Mouse (Mus musculus) hindbrain, embryonic 13.5 days (tissue): ENCODE results near the gene Lipc. TPM values are rescaled to one million over a fixed set of nuclear protein-coding genes. Genes with fewer than 3 reads are reported as not detected.
A peak's percentile ranks its signal among the peaks of the same experiment; 100 is the strongest.

ENCODE experiments used
- ATAC-seq: fragments of 200-750 bp; cut with Nextera tagmentation; 2 replicates; pipeline ENCODE4 v1.8.0; 2017; ENCODE audit warnings: moderate TSS enrichment; ENCODE audit not compliant: low FRiP score
- H3K27ac ChIP-seq: fragments of 300-500 bp; sonication (generic); 2 replicates; pipeline ENCODE4 v1.5.1; 2015; ENCODE audit warnings: inconsistent platforms, mild to moderate bottlenecking, moderate library complexity
- H3K27me3 ChIP-seq: fragments of 300-500 bp; sonication (generic); 2 replicates; pipeline ENCODE4 v1.6.1; 2015; ENCODE audit warnings: mild to moderate bottlenecking, inconsistent platforms
- H3K36me3 ChIP-seq: fragments of 300-500 bp; sonication (generic); 2 replicates; pipeline ENCODE4 v1.6.1; 2015; ENCODE audit warnings: mild to moderate bottlenecking, inconsistent platforms
- H3K4me1 ChIP-seq: fragments of 300-500 bp; sonication (generic); replicated peaks from 2 replicates; pipeline ENCODE4 v1.6.1; 2015; ENCODE audit warnings: inconsistent platforms
- H3K4me2 ChIP-seq: fragments of 300-500 bp; sonication (generic); 2 replicates; pipeline ENCODE4 v1.6.1; 2015; ENCODE audit warnings: inconsistent platforms, mild to moderate bottlenecking, moderate library complexity
- H3K4me3 ChIP-seq: fragments of 300-500 bp; sonication (generic); 2 replicates; pipeline ENCODE4 v1.5.1; 2015; ENCODE audit warnings: mild to moderate bottlenecking, inconsistent platforms
- H3K9ac ChIP-seq: fragments of 300-500 bp; sonication (generic); 2 replicates; pipeline ENCODE4 v1.6.1; 2015; ENCODE audit warnings: mild to moderate bottlenecking, inconsistent platforms
- H3K9me3 ChIP-seq: fragments of 300-500 bp; sonication (generic); 2 replicates; pipeline ENCODE4 v1.6.1; 2016; ENCODE audit warnings: inconsistent platforms
- WGBS: fragments of 180-500 bp; shearing (Covaris S2); methylation state at CpG from one replicate; pipeline ENCODE4 v1.1.7; 2015; 5-methylcytosine and 5-hydroxymethylcytosine counted together
- polyA plus RNA-seq: library from polyadenylated mRNA; unstranded; fragments of >200 nt; fragmentation: Nextera tagmentation; extraction: Ambion mirVana; gene quantifications from 2 replicates; pipeline ENCODE4 v1.2.1, GENCODE M21; 2015

The Lipc gene
- polyA plus RNA-seq, 1 experiment from 2014 or later = not detected

GRCm38 (mm10) chr9:70843270-70843669 is 108.8 kb downstream of the Lipc start:
- Histone ChIP-seq H3K4me1 (0 out of 2 replicates have a peak, but pooled peaks cover 9% of the 10 kb centered on the region), H3K9ac (no peak overlapping the region), H3K4me2 (no peak overlapping the region), H3K9me3 (no peaks in the 10 kb centered on the region), H3K27me3 (no peaks in the 10 kb centered on the region), H3K27ac (no peak overlapping the region), H3K36me3 (no peaks in the 10 kb centered on the region), H3K4me3 (no peak overlapping the region)
- ATAC-seq = no peak
- WGBS = 88% methylated on average over 4 of the region's 4 CpGs

- Histone ChIP-seq H3K4me2 (no peak overlapping the region), H3K9ac (no peak overlapping the region), H3K9me3 (no peaks in the 10 kb centered on the region), H3K36me3 (no peaks in the 10 kb centered on the region), H3K4me1 (0 out of 2 replicates have a peak, but pooled peaks cover 3% of the 10 kb centered on the region), H3K4me3 (no peak overlapping the region), H3K27ac (no peak overlapping the region), H3K27me3 (no peaks in the 10 kb centered on the region)
- 82% methylated on average over 4 of the region's 6 CpGs for WGBS
- no peak for ATAC-seq
These were observed 109.6 kb downstream of the Lipc start for GRCm38 (mm10) chr9:70842300-70842941.

DNA sequence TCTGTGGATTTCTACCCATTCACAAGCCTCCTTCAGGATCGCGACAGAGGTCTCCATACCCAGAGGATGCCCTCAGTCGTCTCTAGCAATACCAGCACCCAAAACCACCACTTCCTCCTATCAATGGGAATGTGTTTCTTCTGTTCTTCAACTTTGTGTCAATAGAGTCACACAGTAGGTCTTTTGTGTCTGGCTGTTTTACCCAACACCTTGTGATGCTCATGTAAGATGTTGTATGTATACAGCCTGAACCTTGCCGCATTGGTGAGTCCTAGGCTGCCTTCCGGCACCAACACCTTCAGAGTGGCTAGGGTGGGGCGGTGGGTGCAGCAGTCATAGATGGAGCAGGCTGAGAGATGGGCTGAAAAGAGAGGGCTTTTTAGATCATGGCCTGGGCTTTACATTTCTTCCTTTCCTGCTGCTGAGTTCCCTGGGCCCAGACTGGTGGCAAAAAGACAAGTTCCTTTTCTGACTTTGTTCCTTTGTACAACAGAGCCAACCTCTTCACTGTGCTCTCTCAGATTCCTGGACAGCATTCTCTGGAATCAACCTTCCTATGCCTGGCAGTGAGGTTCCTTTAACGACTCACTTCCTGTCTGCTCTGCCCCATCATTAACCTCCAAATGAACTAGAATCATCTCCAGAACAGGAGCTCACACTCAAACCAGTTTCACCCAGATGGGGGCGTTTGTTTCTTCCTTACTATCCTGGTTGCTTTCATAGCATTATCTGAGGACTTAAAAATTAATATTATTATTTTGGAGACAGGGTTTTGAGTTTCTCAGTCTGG is 110.4 kb downstream of the Lipc start:
- Histone ChIP-seq H3K4me3 (no peak overlapping the region), H3K9ac (no peak overlapping the region), H3K9me3 (no peaks in the 10 kb centered on the region), H3K27ac (no peak overlapping the region), H3K4me1 (0 out of 2 replicates have a peak, but pooled peaks cover 3% of the 10 kb centered on the region), H3K4me2 (no peak overlapping the region), H3K27me3 (no peaks in the 10 kb centered on the region), H3K36me3 (no peaks in the 10 kb centered on the region)
- WGBS = 87% methylated on average over 8 of the region's 8 CpGs
- ATAC-seq = no peak

DNA sequence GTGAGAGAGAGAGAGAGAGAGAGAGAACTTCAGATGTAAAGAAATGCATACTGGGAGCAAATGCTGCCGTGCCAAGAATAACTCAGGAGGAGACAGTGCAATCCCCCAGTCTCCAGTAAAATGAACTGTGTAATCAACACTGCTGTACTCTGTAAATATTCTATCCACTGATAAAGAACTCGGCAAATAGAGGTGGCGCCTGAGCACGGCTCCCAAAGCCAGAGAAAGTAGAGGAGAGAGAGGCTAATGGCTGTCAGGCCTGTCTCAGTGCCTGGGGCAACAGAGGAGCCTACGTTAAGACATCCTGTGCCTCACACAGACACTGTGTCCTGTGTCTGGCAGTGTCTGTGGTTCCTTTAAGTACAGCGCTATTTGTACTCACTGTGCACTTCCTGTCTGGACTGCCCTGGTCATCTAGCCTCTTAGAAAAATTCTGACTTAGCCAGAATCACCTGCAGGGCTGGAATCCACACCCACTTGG is 111.1 kb downstream of the Lipc start:
- no peaks in the 10 kb centered on the region for H3K36me3 ChIP-seq
- H3K4me1 ChIP-seq = 0 out of 2 replicates have a peak, but pooled peaks cover 3% of the 10 kb centered on the region
- WGBS = 65% methylated on average over 6 of the region's 6 CpGs
- no peak overlapping the region for H3K4me3 ChIP-seq
- no peaks in the 10 kb centered on the region for H3K27me3 ChIP-seq
- ATAC-seq = no peak
- H3K9me3 ChIP-seq = no peaks in the 10 kb centered on the region
- H3K27ac ChIP-seq = peak overlapping the region; percentile 9; the same call in 1 of the 2 replicates
- H3K9ac ChIP-seq = no peak overlapping the region
- no peak overlapping the region for H3K4me2 ChIP-seq

DNA sequence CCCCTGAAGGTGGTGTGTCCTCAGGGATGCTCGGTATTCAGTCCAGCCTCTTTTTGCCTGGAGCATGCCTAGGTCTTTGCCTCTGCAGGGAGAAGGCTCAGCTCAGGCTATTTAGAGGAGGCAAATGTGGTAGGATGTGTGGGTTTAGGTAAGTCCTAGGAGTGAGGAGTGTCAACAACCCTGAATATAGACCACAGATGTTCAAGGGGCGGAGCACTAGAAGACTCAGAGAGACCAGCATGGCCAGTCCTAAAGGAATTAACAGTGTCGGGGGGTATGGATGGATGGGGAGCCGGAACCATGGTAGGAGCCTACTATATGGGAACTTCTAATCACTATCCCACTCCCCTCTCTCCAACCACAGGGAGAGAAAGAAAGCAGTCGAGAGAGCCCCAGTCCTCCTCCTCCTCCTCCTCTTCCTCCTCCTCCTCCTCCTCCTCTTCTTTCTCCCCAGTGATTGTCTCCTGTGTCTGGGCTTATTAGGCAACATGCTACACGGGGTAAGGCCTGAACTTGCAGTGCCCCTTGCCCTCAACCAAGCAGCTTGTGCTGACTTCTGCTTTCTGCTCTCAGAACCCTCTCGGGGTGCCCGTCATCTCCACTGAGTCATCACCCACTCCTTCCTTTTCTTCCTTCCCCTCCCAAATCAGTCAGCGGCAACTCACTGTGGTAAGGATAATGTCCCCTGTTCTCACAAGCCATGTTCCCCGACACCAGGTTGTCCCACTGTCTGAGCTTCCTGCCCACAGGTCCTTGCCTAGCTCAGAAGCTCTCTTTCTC is 113.7 kb downstream of the Lipc start:
- H3K4me3 ChIP-seq = no peak overlapping the region
- H3K27ac ChIP-seq = no peak overlapping the region
- no peaks in the 10 kb centered on the region for H3K9me3 ChIP-seq
- no peak for ATAC-seq
- H3K9ac ChIP-seq = no peak overlapping the region
- no peaks in the 10 kb centered on the region for H3K36me3 ChIP-seq
- no peak overlapping the region for H3K4me2 ChIP-seq
- H3K4me1 ChIP-seq = peaks cover 3% of the 10 kb centered on the region; the same call in 1 of the 2 replicates
- WGBS = 90% methylated on average over 9 of the region's 10 CpGs
- H3K27me3 ChIP-seq = no peaks in the 10 kb centered on the region

DNA sequence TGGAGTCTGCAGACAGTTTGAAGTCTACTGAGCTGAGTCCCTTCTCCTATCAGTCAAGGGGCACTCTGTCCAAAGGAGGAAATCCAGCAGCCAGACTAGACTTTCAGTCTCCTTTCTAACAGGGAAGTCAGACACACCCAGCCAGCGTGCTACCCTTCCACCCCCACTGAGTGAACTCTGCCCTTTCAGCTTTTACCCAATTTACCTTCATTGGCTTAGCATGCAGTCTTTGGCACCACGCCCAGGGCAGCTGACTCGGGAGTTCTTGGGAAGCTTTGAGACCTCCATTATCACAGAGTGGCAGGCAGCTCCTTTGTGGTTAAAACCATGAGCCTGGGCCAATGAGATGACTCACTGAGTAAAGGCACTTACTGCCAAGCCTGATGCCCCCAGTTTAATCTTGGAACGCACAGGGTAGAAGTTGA is 117.3 kb downstream of the Lipc start:
- no peaks in the 10 kb centered on the region for H3K27me3 ChIP-seq
- no peak for ATAC-seq
- no peak overlapping the region for H3K4me2 ChIP-seq
- 47% methylated on average over 4 of the region's 4 CpGs for WGBS
- H3K4me3 ChIP-seq = no peak overlapping the region
- no peaks in the 10 kb centered on the region for H3K36me3 ChIP-seq
- no peak overlapping the region for H3K27ac ChIP-seq
- H3K4me1 ChIP-seq = no peaks in the 10 kb centered on the region; the same call in 1 of the 2 replicates
- H3K9me3 ChIP-seq = no peaks in the 10 kb centered on the region
- no peak overlapping the region for H3K9ac ChIP-seq

DNA sequence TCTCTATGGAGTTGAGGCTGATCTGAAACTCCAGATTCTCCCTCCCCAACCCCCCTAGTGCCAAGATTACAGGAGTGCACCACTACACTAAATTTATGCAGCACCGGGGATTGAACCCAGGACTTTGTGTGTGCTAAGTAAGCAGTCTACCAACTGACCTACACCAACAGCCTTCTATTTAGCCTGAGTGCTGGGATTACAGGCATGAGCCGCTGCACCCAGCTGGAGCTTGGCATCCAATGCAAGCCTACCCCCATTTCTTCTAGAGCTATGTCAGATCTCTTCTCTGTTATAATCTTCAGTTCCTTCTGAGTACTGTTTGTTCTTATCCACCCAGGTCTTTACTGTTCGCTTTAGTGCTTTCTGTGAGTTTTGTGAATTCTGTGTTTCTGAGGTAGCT is 117.8 kb downstream of the Lipc start:
- H3K27ac ChIP-seq = no peak overlapping the region
- no peaks in the 10 kb centered on the region for H3K9me3 ChIP-seq
- ATAC-seq = no peak
- no peaks in the 10 kb centered on the region; the same call in 1 of the 2 replicates for H3K4me1 ChIP-seq
- H3K4me2 ChIP-seq = no peak overlapping the region
- H3K36me3 ChIP-seq = no peaks in the 10 kb centered on the region
- no peak overlapping the region for H3K4me3 ChIP-seq
- H3K9ac ChIP-seq = no peak overlapping the region
- no peaks in the 10 kb centered on the region for H3K27me3 ChIP-seq
- 94% methylated on average over 3 of the region's 3 CpGs for WGBS

DNA sequence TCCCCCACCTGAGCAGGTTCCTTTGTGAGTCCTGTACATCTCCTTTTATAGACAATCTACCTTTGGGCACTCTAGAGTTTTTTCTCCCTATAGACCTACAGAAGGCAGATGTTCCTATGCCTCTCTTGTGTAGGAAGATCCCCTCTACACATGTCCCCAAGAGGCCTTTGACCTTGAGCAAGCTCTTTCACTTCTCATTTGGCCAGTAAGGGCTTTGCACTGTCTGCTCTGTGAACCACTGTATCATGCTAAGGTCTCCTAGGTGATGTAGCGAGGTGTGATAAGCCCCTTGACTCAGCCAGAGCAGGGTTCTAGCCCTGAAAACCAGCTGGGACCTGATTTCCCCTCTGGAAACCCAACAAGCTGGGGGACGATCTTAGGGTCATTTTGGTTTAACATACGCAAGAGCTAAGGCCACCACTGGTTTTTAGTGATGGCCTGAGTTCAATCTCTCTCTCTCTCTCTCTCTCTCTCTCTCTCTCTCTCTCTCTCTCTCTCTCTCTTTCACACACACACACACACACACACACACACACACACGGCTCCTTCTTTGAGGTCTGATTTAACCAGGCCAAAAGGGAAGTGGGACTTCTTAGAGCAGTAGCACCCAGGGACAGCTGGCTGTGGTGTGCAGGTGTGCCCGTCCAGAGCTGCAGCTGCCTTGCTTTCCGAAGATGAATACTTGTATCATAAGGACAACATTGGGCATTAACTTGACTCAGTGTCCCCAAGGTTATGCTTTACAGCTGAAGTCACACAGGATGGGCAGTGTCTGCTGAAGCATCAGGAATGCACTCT is 118.7 kb downstream of the Lipc start:
- H3K4me1 ChIP-seq = no peaks in the 10 kb centered on the region; the same call in 1 of the 2 replicates
- H3K27me3 ChIP-seq = no peaks in the 10 kb centered on the region
- H3K36me3 ChIP-seq = no peaks in the 10 kb centered on the region
- no peak overlapping the region for H3K27ac ChIP-seq
- H3K4me2 ChIP-seq = no peak overlapping the region
- ATAC-seq = no peak
- H3K9me3 ChIP-seq = no peaks in the 10 kb centered on the region
- WGBS = 88% methylated on average over 6 of the region's 6 CpGs
- H3K9ac ChIP-seq = no peak overlapping the region
- no peak overlapping the region for H3K4me3 ChIP-seq

DNA sequence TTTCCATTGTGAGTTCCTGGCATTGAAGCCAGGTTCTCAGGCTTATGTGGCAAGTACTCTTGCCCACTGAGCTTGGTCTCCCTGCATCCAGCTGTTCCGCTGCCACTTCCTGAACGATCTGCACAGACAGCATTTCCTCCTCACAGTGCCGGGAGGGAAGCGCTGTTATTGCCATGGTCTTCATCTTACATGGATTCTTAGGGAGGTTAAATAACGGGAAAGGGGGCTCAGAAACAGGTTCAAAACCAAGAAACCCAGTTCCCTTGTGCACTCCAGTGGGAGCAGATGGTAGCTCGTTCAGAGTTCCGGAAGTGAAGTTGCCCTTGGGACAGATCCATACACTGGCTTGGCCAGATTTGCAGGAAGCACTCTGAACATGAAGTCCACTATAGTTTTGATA is 119.8 kb downstream of the Lipc start:
- ATAC-seq = no peak
- Histone ChIP-seq H3K27ac (no peak overlapping the region), H3K9ac (no peak overlapping the region), H3K36me3 (no peaks in the 10 kb centered on the region), H3K27me3 (no peaks in the 10 kb centered on the region), H3K4me3 (no peak overlapping the region), H3K4me1 (no peaks in the 10 kb centered on the region; the same call in 1 of the 2 replicates), H3K9me3 (no peaks in the 10 kb centered on the region), H3K4me2 (no peak overlapping the region)
- 78% methylated on average over 7 of the region's 7 CpGs for WGBS

GRCm38 (mm10) chr9:70830844-70831529 is 121.0 kb downstream of the Lipc start:
- WGBS = 66% methylated on average over 6 of the region's 6 CpGs
- no peak overlapping the region for H3K4me3 ChIP-seq
- H3K9me3 ChIP-seq = no peaks in the 10 kb centered on the region

GRCm38 (mm10) chr9:70829784-70830488 is 122.1 kb downstream of the Lipc start:
- 83% methylated on average over 7 of the region's 7 CpGs for WGBS
- ATAC-seq = no peak
- Histone ChIP-seq H3K4me2 (no peak overlapping the region), H3K27ac (no peak overlapping the region), H3K4me3 (no peak overlapping the region), H3K4me1 (no peaks in the 10 kb centered on the region; the same call in 1 of the 2 replicates), H3K27me3 (no peaks in the 10 kb centered on the region), H3K9ac (no peak overlapping the region), H3K9me3 (no peaks in the 10 kb centered on the region), H3K36me3 (no peaks in the 10 kb centered on the region)

More at GRCm38 (mm10) chr9:70830844-70831529, 121.0 kb downstream of the Lipc start:
- H3K27ac ChIP-seq = no peak overlapping the region
- H3K4me2 ChIP-seq = no peak overlapping the region
- ATAC-seq = no peak
- no peak overlapping the region for H3K9ac ChIP-seq
- no peaks in the 10 kb centered on the region for H3K27me3 ChIP-seq
- no peaks in the 10 kb centered on the region for H3K36me3 ChIP-seq
- no peaks in the 10 kb centered on the region; the same call in 1 of the 2 replicates for H3K4me1 ChIP-seq
